Mouse (Mus musculus) megakaryocyte, embryonic 14.5 days (primary cell): ENCODE results near the gene Bcl2l13. TPM values are rescaled to one million over a fixed set of nuclear protein-coding genes. Genes with fewer than 3 reads are reported as not detected.
"Not testable (repeated sequence)": the region's sequence is repeated elsewhere in the genome, so short reads cannot be mapped to it uniquely, and the experiment has no call there.

ENCODE experiments used
- H3K27me3 ChIP-seq: replicated peaks from 2 replicates; pipeline ENCODE3; 2012; ENCODE audit warnings: inconsistent platforms
- H3K36me3 ChIP-seq: replicated peaks from 2 replicates; pipeline ENCODE3; 2012; ENCODE audit warnings: low read length, inconsistent platforms, mixed read lengths
- H3K4me1 ChIP-seq: 2 replicates; pipeline ENCODE4 v1.6.1; 2012; ENCODE audit warnings: inconsistent platforms
- H3K4me3 ChIP-seq: replicated peaks from 2 replicates; pipeline ENCODE3; 2012; ENCODE audit warnings: moderate library complexity, mild to moderate bottlenecking, inconsistent platforms
- H3K9me3 ChIP-seq: 2 replicates; pipeline ENCODE4 v1.6.1; 2012; ENCODE audit warnings: inconsistent platforms
- FLI1 ChIP-seq: IDR thresholded peaks from 2 replicates; pipeline ENCODE4 v1.6.1; 2012; ENCODE audit warnings: low read length, inconsistent platforms, mixed read lengths
- GATA1 ChIP-seq: IDR thresholded peaks from 3 replicates; pipeline ENCODE4 v1.6.1; 2012; ENCODE audit warnings: mixed read lengths, low read length, inconsistent platforms, borderline replicate concordance
- polyA plus RNA-seq: library from polyadenylated mRNA; stranded (reverse); fragments of >175 nt; gene quantifications from 2 replicates; pipeline ENCODE4 v1.2.3, GENCODE M21; 2012; ENCODE audit warnings: low replicate concordance; ENCODE audit not compliant: insufficient read depth

Bcl2l13 gene
- polyA plus RNA-seq, 1 experiment, result 34.6 TPM

- peaks cover 100% of the 10 kb centered on the region for H3K36me3 ChIP-seq
- H3K4me3 ChIP-seq, result no peak overlapping the region
- H3K4me1 ChIP-seq, result peaks cover 33% of the 10 kb centered on the region
- no peaks in the 10 kb centered on the region for H3K9me3 ChIP-seq
- TF ChIP-seq GATA1 (no peak), FLI1 (no peak)
- no peaks in the 10 kb centered on the region for H3K27me3 ChIP-seq
These were observed 58.1 kb downstream of the Bcl2l13 start for GRCm38 (mm10) chr6:120894089-120894488.

- TF ChIP-seq GATA1 (no peak), FLI1 (no peak)
- peaks cover 100% of the 10 kb centered on the region for H3K36me3 ChIP-seq
- peaks cover 33% of the 10 kb centered on the region for H3K4me1 ChIP-seq
- no peak overlapping the region for H3K4me3 ChIP-seq
- H3K9me3 ChIP-seq, result no peaks in the 10 kb centered on the region
- no peaks in the 10 kb centered on the region for H3K27me3 ChIP-seq
These were observed 58.5 kb downstream of the Bcl2l13 start for GRCm38 (mm10) chr6:120894524-120894923.

- TF ChIP-seq FLI1 (no peak), GATA1 (no peak)
- no peaks in the 10 kb centered on the region for H3K9me3 ChIP-seq
- no peaks in the 10 kb centered on the region for H3K27me3 ChIP-seq
- H3K4me3 ChIP-seq, result no peak overlapping the region
- peaks cover 97% of the 10 kb centered on the region for H3K36me3 ChIP-seq
- H3K4me1 ChIP-seq, result peaks cover 66% of the 10 kb centered on the region
These were observed 62.3 kb downstream of the Bcl2l13 start for GRCm38 (mm10) chr6:120898188-120898833.

GRCm38 (mm10) chr6:120901776-120902645 is 66.0 kb downstream of the Bcl2l13 start:
- Histone ChIP-seq H3K36me3 (peaks cover 97% of the 10 kb centered on the region), H3K27me3 (no peaks in the 10 kb centered on the region), H3K4me3 (peak overlapping the region; percentile 59), H3K9me3 (no peaks in the 10 kb centered on the region), H3K4me1 (peaks cover 71% of the 10 kb centered on the region)
- TF ChIP-seq GATA1 (no peak), FLI1 (no peak)

GRCm38 (mm10) chr6:120903450-120903912 is 67.5 kb downstream of the Bcl2l13 start:
- Histone ChIP-seq H3K36me3 (peaks cover 92% of the 10 kb centered on the region), H3K4me1 (peaks cover 59% of the 10 kb centered on the region), H3K27me3 (no peaks in the 10 kb centered on the region), H3K9me3 (no peaks in the 10 kb centered on the region), H3K4me3 (no peak overlapping the region)
- TF ChIP-seq GATA1 (no peak), FLI1 (no peak)

GRCm38 (mm10) chr6:120903961-120904360 is 67.9 kb downstream of the Bcl2l13 start:
- TF ChIP-seq FLI1 (no peak), GATA1 (no peak)
- no peak overlapping the region for H3K4me3 ChIP-seq
- H3K36me3 ChIP-seq, result peaks cover 87% of the 10 kb centered on the region
- H3K9me3 ChIP-seq, result no peaks in the 10 kb centered on the region
- H3K4me1 ChIP-seq, result peaks cover 54% of the 10 kb centered on the region
- H3K27me3 ChIP-seq, result no peaks in the 10 kb centered on the region

- Histone ChIP-seq H3K4me3 (no peak overlapping the region), H3K9me3 (no peaks in the 10 kb centered on the region), H3K4me1 (peaks cover 51% of the 10 kb centered on the region), H3K36me3 (peaks cover 83% of the 10 kb centered on the region), H3K27me3 (no peaks in the 10 kb centered on the region)
- TF ChIP-seq FLI1 (no peak), GATA1 (no peak)
These were observed 69.1 kb downstream of the Bcl2l13 start for GRCm38 (mm10) chr6:120905111-120905510.

- Histone ChIP-seq H3K4me3 (no peak overlapping the region), H3K36me3 (peaks cover 83% of the 10 kb centered on the region), H3K27me3 (no peaks in the 10 kb centered on the region), H3K9me3 (no peaks in the 10 kb centered on the region), H3K4me1 (peaks cover 51% of the 10 kb centered on the region)
- TF ChIP-seq FLI1, result no peak
- no peak for TF ChIP-seq GATA1
These were observed 70.5 kb downstream of the Bcl2l13 start for GRCm38 (mm10) chr6:120906521-120906920.

- not testable (repeated sequence) for H3K27me3 ChIP-seq, H3K9me3 ChIP-seq, H3K4me3 ChIP-seq
- peaks cover 83% of the 10 kb centered on the region for H3K36me3 ChIP-seq
- H3K4me1 ChIP-seq, result peaks cover 51% of the 10 kb centered on the region
These were observed 72.0 kb downstream of the Bcl2l13 start for GRCm38 (mm10) chr6:120907876-120908597.

GRCm38 (mm10) chr6:120909501-120909900 is 73.5 kb downstream of the Bcl2l13 start:
- Histone ChIP-seq H3K27me3 (no peaks in the 10 kb centered on the region), H3K9me3 (no peaks in the 10 kb centered on the region), H3K36me3 (peaks cover 78% of the 10 kb centered on the region), H3K4me3 (no peak overlapping the region), H3K4me1 (peaks cover 52% of the 10 kb centered on the region)
- TF ChIP-seq FLI1 (no peak), GATA1 (no peak)
